Mouse (Mus musculus) lung, postnatal 0 days (tissue): ENCODE results near the gene Kalrn. TPM values are rescaled to one million over a fixed set of nuclear protein-coding genes. Genes with fewer than 3 reads are reported as not detected.
A peak's percentile ranks its signal among the peaks of the same experiment; 100 is the strongest.

Experiments used
- ATAC-seq: fragments of 200-750 bp; cut with Nextera tagmentation; 2 replicates; pipeline ENCODE4 v1.8.0; 2017; ENCODE audit warnings: moderate library complexity
- DNase-seq: peaks from one replicate; pipeline ENCODE4 v3.0.0-alpha.2; 2016; ENCODE audit warnings: low spot score
- H3K27ac ChIP-seq: fragments of 300-500 bp; sonication (generic); 2 replicates; pipeline ENCODE4 v1.5.1; 2014; ENCODE audit warnings: antibody characterized with exemption, mild to moderate bottlenecking, low read length, mixed read lengths
- H3K27me3 ChIP-seq: fragments of 300-500 bp; sonication (generic); replicated peaks from 2 replicates; pipeline ENCODE4 v1.6.1; 2014; ENCODE audit warnings: low read length, mixed read lengths; ENCODE audit not compliant: insufficient read depth
- H3K36me3 ChIP-seq: fragments of 300-500 bp; sonication (generic); 2 replicates; pipeline ENCODE4 v1.6.1; 2014; ENCODE audit warnings: low read length, mixed read lengths; ENCODE audit not compliant: insufficient read depth
- H3K4me1 ChIP-seq: fragments of 300-500 bp; sonication (generic); 2 replicates; pipeline ENCODE4 v1.6.1; 2014; ENCODE audit warnings: antibody characterized with exemption, low read depth, low read length, mixed read lengths; ENCODE audit not compliant: insufficient read depth
- H3K4me2 ChIP-seq: fragments of 300-500 bp; sonication (generic); replicated peaks from 2 replicates; pipeline ENCODE4 v1.6.1; 2014; ENCODE audit warnings: low read depth, mild to moderate bottlenecking, low read length, moderate library complexity, mixed read lengths
- H3K4me3 ChIP-seq: fragments of 300-500 bp; sonication (generic); 2 replicates; pipeline ENCODE4 v1.5.1; 2014; ENCODE audit warnings: low read depth, low read length
- H3K9ac ChIP-seq: fragments of 300-500 bp; sonication (generic); replicated peaks from 2 replicates; pipeline ENCODE4 v1.6.1; 2014; ENCODE audit warnings: low read depth, mild to moderate bottlenecking
- H3K9me3 ChIP-seq: fragments of 300-500 bp; sonication (generic); 2 replicates; pipeline ENCODE4 v1.6.1; 2016; ENCODE audit warnings: low read length, mixed read lengths
- CTCF ChIP-seq: IDR thresholded peaks from 2 replicates; pipeline ENCODE4 v1.5.1; 2016; ENCODE audit warnings: antibody characterized with exemption, mild to moderate bottlenecking
- EP300 ChIP-seq: IDR thresholded peaks from 2 replicates; pipeline ENCODE4 v1.6.1; 2016; ENCODE audit warnings: antibody characterized with exemption, mild to moderate bottlenecking, control low read depth
- WGBS: fragments of 180-500 bp; shearing (Covaris S2); extraction: QIAGEN DNeasy Blood & Tissue Kit; methylation state at CpG from one replicate; pipeline ENCODE4 v1.1.7; 2014; 5-methylcytosine and 5-hydroxymethylcytosine counted together
- polyA plus RNA-seq: library from polyadenylated mRNA; unstranded; fragments of >200 nt; fragmentation: Nextera tagmentation; extraction: Ambion mirVana; gene quantifications from 2 replicates; pipeline ENCODE4 v1.2.1, GENCODE M21; 2015

Kalrn gene
- polyA plus RNA-seq, 1 experiment from 2014 or later: 13.6 TPM

GRCm38 (mm10) chr16:34471441-34471840, 101.9 kb downstream of the Kalrn start:
- ATAC-seq: no peak
- no peak overlapping the region for H3K4me3 ChIP-seq
- no peak overlapping the region for H3K4me2 ChIP-seq
- H3K27me3 ChIP-seq: no peaks in the 10 kb centered on the region
- DNase-seq: no peak
- 72% methylated on average over 4 of the region's 4 CpGs for WGBS
- no peaks in the 10 kb centered on the region for H3K4me1 ChIP-seq
- TF ChIP-seq CTCF (no peak), EP300 (no peak)
- no peak overlapping the region for H3K9ac ChIP-seq
- no peaks in the 10 kb centered on the region for H3K36me3 ChIP-seq
- H3K9me3 ChIP-seq: no peaks in the 10 kb centered on the region
- no peak overlapping the region for H3K27ac ChIP-seq

DNA sequence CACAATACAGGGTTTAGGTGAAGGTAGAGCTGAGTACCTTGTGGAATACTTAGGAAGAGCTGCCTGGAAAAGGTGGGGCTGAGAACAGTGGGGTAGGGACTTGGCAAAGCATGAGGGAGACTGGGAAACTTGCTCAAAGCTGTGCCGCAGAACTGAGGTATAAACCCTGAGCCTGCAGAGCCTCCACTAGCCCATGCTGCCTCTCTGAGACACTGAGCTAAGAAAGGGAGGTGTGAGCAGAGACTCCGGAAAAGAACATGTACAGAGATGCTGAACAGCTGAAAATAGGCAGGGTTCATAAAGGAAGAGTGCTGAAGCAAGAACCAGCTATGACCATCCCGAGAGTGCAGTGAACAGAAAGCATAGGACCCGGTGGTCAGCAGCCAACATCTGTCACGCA, 103.0 kb downstream of the Kalrn start:
- WGBS: 75% methylated on average over 5 of the region's 5 CpGs
- DNase-seq (no peak), ATAC-seq (no peak)
- Histone ChIP-seq H3K9ac (no peak overlapping the region), H3K4me2 (no peak overlapping the region), H3K4me1 (no peaks in the 10 kb centered on the region), H3K4me3 (no peak overlapping the region), H3K9me3 (no peaks in the 10 kb centered on the region), H3K27me3 (no peaks in the 10 kb centered on the region), H3K36me3 (no peaks in the 10 kb centered on the region), H3K27ac (no peak overlapping the region)
- TF ChIP-seq EP300 (no peak), CTCF (no peak)

GRCm38 (mm10) chr16:34469277-34469868, 104.0 kb downstream of the Kalrn start:
- Histone ChIP-seq H3K27ac (no peak overlapping the region), H3K9ac (no peak overlapping the region), H3K4me3 (no peak overlapping the region), H3K27me3 (no peaks in the 10 kb centered on the region), H3K4me1 (no peaks in the 10 kb centered on the region), H3K4me2 (no peak overlapping the region), H3K36me3 (no peaks in the 10 kb centered on the region), H3K9me3 (no peaks in the 10 kb centered on the region)
- 41% methylated on average over 8 of the region's 8 CpGs for WGBS
- TF ChIP-seq CTCF (no peak), EP300 (no peak)
- DNase-seq: no peak
- ATAC-seq: no peak

- Histone ChIP-seq H3K9ac (no peak overlapping the region), H3K36me3 (no peaks in the 10 kb centered on the region), H3K27ac (no peak overlapping the region), H3K4me2 (no peak overlapping the region), H3K4me1 (no peaks in the 10 kb centered on the region), H3K9me3 (no peaks in the 10 kb centered on the region), H3K27me3 (no peaks in the 10 kb centered on the region), H3K4me3 (no peak overlapping the region)
- 36% methylated on average over 4 of the region's 4 CpGs for WGBS
- no peak for DNase-seq
- TF ChIP-seq EP300: no peak
- peak; percentile 46 for TF ChIP-seq CTCF
- ATAC-seq: no peak
These were observed 106.7 kb downstream of the Kalrn start for GRCm38 (mm10) chr16:34466649-34467048.

DNA sequence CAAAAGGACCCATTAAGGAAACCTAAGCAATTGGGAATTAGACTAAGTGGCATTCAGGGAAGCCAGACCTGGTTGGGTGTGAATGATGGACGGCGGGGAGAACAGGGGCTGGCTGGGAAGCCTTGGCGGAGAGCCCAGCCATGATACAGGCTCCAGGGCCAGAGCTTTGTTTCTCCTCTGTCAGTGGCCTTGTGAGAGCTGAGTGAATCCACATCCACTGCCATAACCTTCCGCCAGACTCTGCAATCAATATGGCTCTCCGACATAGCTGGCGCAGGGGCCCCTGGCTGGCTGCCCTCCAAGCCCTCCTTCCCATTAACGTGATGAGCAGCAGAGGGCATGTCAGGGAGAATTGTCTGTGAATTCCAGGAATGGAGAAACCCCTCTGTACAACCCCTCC, 117.0 kb downstream of the Kalrn start:
- no peaks in the 10 kb centered on the region for H3K4me1 ChIP-seq
- TF ChIP-seq CTCF: no peak
- H3K4me3 ChIP-seq: no peak overlapping the region
- H3K27ac ChIP-seq: no peak overlapping the region
- H3K9me3 ChIP-seq: no peaks in the 10 kb centered on the region
- H3K4me2 ChIP-seq: no peak overlapping the region
- ATAC-seq (peak; percentile 75), DNase-seq (peak; percentile 65)
- 32% methylated on average over 7 of the region's 7 CpGs for WGBS
- H3K36me3 ChIP-seq: no peaks in the 10 kb centered on the region
- no peaks in the 10 kb centered on the region for H3K27me3 ChIP-seq
- H3K9ac ChIP-seq: no peak overlapping the region

DNA sequence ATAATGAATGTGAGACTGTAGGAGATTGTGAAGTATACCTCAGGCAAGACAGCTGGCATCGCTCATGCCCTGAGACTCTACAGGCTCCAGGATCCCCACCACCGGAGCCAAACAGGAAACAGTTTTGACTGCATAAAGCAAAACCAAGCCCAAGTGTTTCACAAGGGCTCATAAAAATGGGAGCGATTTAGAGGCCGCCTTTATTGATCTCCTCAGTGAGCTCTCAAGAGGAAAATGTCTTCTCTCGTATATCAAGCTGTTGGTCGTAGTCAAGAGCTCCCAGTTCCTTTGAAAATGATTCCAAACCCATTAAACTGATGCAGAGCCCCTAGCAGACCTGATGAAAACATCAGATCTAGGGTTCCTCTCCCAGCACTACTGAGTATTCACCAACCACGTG, 127.7 kb downstream of the Kalrn start:
- no peak for DNase-seq
- Histone ChIP-seq H3K9ac (no peak overlapping the region), H3K4me3 (no peak overlapping the region), H3K36me3 (no peaks in the 10 kb centered on the region), H3K27me3 (no peaks in the 10 kb centered on the region), H3K4me1 (peaks cover 3% of the 10 kb centered on the region; the same call in 1 of the 2 replicates), H3K9me3 (no peaks in the 10 kb centered on the region), H3K4me2 (no peak overlapping the region), H3K27ac (no peak overlapping the region)
- TF ChIP-seq CTCF: no peak
- TF ChIP-seq EP300: no peak
- WGBS: 62% methylated on average over 7 of the region's 7 CpGs
- ATAC-seq: no peak

GRCm38 (mm10) chr16:34441704-34442103, 131.6 kb downstream of the Kalrn start:
- TF ChIP-seq CTCF: no peak
- ATAC-seq (no peak), DNase-seq (peak; percentile 39)
- H3K4me1 ChIP-seq: peaks cover 9% of the 10 kb centered on the region; the same call in 1 of the 2 replicates
- 40% methylated on average over 2 of the region's 2 CpGs for WGBS
- no peaks in the 10 kb centered on the region for H3K27me3 ChIP-seq
- H3K9me3 ChIP-seq: no peaks in the 10 kb centered on the region
- no peak overlapping the region for H3K4me3 ChIP-seq
- H3K27ac ChIP-seq: no peak overlapping the region
- no peaks in the 10 kb centered on the region for H3K36me3 ChIP-seq
- no peak overlapping the region for H3K4me2 ChIP-seq
- no peak overlapping the region for H3K9ac ChIP-seq
